Mouse (Mus musculus): Measurements from ENCODE around the gene Gm49383. TPM values are rescaled to one million over a fixed set of nuclear protein-coding genes. Genes with fewer than 3 reads are reported as not detected.
A peak's percentile ranks its signal among the peaks of the same experiment; 100 is the strongest.

The Gm49383 gene
- polyA plus RNA-seq, 1 experiment from 2014 or later, result 35.8 TPM

DNA sequence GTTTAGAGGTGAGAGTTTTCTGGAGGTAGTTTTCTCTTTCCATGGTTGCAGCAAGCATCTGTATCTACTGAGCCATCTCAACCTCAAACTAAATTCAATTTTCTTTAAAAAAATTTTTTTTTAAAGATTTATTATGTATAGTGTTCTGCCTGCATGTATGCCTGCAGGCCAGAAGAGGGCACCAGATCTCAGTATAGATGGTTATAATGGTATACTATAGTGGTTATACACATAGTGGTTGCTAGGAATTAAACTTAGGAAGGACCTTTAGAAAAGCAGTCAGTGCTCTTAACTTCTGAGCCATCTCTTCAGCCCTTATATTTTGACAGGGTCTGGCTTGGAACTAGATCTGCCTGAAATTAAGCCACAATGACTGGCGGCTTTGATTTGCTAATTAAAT lies 6.4 kb downstream of the Gm49383 start:
- 97% methylated on average over 1 of the region's 1 CpGs for WGBS
- Histone ChIP-seq H3K9ac (ENCODE audit: low read depth, low read length) (no peak overlapping the region), H3K36me3 (ENCODE audit: control insufficient read depth, insufficient read depth, low read length) (peaks cover 4% of the 10 kb centered on the region; the same call in 1 of the 2 replicates), H3K27me3 (ENCODE audit: control insufficient read depth, insufficient read depth, low read length) (no peaks in the 10 kb centered on the region), H3K4me1 (replicated peaks; ENCODE audit: control insufficient read depth, insufficient read depth, low read length) (no peaks in the 10 kb centered on the region), H3K9me3 (ENCODE audit: control insufficient read depth, low read length) (no peaks in the 10 kb centered on the region), H3K4me2 (replicated peaks; ENCODE audit: low read depth, low read length) (no peak overlapping the region), H3K27ac (ENCODE audit: low read depth, low read length) (no peak overlapping the region), H3K4me3 (ENCODE audit: low read depth, low read length) (no peak overlapping the region)
- DNase-seq (ENCODE audit: low spot score), result no peak
- no peak for ATAC-seq (ENCODE audit: low FRiP score)

DNA sequence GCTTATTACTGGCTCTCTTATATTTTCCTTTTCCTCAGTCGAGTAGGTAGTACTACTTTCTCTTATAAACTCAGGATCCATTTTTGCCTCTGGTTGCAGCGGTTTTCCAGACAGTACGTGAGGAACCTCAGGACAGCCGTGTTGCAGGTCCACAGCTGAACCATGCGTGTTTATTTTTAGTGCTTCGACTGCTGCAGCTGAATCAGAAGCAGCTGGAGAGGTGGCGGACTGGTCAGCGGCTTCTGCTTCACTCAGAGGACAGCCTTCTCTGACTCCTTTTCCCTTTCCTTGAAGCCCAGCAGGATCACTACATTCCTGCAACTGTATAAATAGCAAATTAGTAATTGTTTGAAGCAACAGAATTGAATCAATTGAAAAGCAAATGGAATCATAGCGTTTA lies 6.8 kb downstream of the Gm49383 start:
- ATAC-seq (ENCODE audit: low FRiP score) (no peak), DNase-seq (ENCODE audit: low spot score) (no peak)
- Histone ChIP-seq H3K9me3 (ENCODE audit: control insufficient read depth, low read length) (no peaks in the 10 kb centered on the region), H3K36me3 (ENCODE audit: control insufficient read depth, insufficient read depth, low read length) (peaks cover 4% of the 10 kb centered on the region; the same call in 1 of the 2 replicates), H3K27ac (ENCODE audit: low read depth, low read length) (no peak overlapping the region), H3K9ac (ENCODE audit: low read depth, low read length) (no peak overlapping the region), H3K4me2 (replicated peaks; ENCODE audit: low read depth, low read length) (no peak overlapping the region), H3K4me3 (ENCODE audit: low read depth, low read length) (no peak overlapping the region), H3K4me1 (replicated peaks; ENCODE audit: control insufficient read depth, insufficient read depth, low read length) (no peaks in the 10 kb centered on the region), H3K27me3 (ENCODE audit: control insufficient read depth, insufficient read depth, low read length) (no peaks in the 10 kb centered on the region)
- WGBS, result 90% methylated on average over 9 of the region's 9 CpGs

DNA sequence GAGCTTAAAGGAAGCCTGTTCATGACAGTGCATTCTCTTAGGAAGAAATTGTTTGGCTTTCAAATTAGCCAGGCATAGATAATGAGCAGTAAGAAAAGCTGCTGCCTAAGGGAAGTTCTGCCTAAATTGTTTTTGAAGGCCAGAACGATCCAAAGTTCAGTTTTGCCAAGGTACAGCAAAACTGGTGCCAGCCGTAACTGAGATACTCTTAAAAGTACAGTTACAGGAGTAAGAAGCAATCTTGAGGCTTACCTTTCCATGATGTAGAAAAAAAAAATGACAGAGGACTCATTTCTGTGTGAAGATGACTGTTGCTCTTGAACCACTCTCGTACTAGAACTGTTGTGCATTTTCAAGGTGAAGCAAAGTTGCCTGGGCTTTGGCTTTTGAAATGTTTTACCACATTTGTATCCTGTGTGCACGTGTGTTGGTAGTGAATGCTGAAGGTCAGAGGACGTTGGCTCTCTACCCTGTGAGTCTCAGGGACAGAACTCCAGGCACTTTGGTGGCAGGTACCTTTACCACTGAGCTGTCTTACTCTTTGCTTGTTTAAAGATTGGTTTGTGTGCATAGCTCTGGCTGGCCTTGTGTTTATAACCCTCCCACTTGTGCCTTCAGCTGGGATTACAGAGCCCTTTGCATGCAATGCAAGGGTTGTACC lies 10.0 kb downstream of the Gm49383 start:
- no peak overlapping the region for H3K9ac ChIP-seq (ENCODE audit: low read depth, low read length)
- no peak overlapping the region for H3K4me2 ChIP-seq (replicated peaks; ENCODE audit: low read depth, low read length)
- H3K27ac ChIP-seq (ENCODE audit: low read depth, low read length), result no peak overlapping the region
- H3K27me3 ChIP-seq (ENCODE audit: control insufficient read depth, insufficient read depth, low read length), result no peaks in the 10 kb centered on the region
- H3K36me3 ChIP-seq (ENCODE audit: control insufficient read depth, insufficient read depth, low read length), result peaks cover 2% of the 10 kb centered on the region; the same call in 1 of the 2 replicates
- H3K9me3 ChIP-seq (ENCODE audit: control insufficient read depth, low read length), result no peaks in the 10 kb centered on the region
- ATAC-seq (ENCODE audit: low FRiP score) (no peak), DNase-seq (ENCODE audit: low spot score) (no peak)
- H3K4me1 ChIP-seq (replicated peaks; ENCODE audit: control insufficient read depth, insufficient read depth, low read length), result no peaks in the 10 kb centered on the region
- H3K4me3 ChIP-seq (ENCODE audit: low read depth, low read length), result no peak overlapping the region
- 76% methylated on average over 5 of the region's 5 CpGs for WGBS

DNA sequence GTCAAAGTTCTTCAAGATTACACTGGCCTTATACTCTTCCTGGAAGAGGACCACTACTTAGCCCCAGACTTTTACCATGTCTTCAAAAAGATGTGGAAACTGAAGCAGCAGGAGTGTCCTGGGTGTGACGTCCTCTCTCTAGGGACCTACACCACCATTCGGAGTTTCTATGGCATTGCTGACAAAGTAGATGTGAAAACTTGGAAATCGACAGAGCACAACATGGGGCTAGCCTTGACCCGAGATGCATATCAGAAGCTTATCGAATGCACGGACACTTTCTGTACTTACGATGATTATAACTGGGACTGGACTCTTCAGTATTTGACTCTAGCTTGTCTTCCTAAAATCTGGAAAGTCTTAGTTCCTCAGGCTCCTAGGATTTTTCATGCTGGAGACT lies 11.5 kb downstream of the Gm49383 start:
- peak overlapping the region; percentile 87 for H3K4me3 ChIP-seq (ENCODE audit: low read depth, low read length)
- no peaks in the 10 kb centered on the region for H3K4me1 ChIP-seq (replicated peaks; ENCODE audit: control insufficient read depth, insufficient read depth, low read length)
- peak overlapping the region; percentile 91 for H3K9ac ChIP-seq (ENCODE audit: low read depth, low read length)
- WGBS, result 76% methylated on average over 7 of the region's 7 CpGs
- DNase-seq (ENCODE audit: low spot score), result no peak
- H3K27ac ChIP-seq (ENCODE audit: low read depth, low read length), result no peak overlapping the region
- no peaks in the 10 kb centered on the region for H3K27me3 ChIP-seq (ENCODE audit: control insufficient read depth, insufficient read depth, low read length)
- H3K36me3 ChIP-seq (ENCODE audit: control insufficient read depth, insufficient read depth, low read length), result peaks cover 2% of the 10 kb centered on the region; the same call in 1 of the 2 replicates
- ATAC-seq (ENCODE audit: low FRiP score), result no peak
- no peaks in the 10 kb centered on the region for H3K9me3 ChIP-seq (ENCODE audit: control insufficient read depth, low read length)
- peak overlapping the region; percentile 97 for H3K4me2 ChIP-seq (replicated peaks; ENCODE audit: low read depth, low read length)

DNA sequence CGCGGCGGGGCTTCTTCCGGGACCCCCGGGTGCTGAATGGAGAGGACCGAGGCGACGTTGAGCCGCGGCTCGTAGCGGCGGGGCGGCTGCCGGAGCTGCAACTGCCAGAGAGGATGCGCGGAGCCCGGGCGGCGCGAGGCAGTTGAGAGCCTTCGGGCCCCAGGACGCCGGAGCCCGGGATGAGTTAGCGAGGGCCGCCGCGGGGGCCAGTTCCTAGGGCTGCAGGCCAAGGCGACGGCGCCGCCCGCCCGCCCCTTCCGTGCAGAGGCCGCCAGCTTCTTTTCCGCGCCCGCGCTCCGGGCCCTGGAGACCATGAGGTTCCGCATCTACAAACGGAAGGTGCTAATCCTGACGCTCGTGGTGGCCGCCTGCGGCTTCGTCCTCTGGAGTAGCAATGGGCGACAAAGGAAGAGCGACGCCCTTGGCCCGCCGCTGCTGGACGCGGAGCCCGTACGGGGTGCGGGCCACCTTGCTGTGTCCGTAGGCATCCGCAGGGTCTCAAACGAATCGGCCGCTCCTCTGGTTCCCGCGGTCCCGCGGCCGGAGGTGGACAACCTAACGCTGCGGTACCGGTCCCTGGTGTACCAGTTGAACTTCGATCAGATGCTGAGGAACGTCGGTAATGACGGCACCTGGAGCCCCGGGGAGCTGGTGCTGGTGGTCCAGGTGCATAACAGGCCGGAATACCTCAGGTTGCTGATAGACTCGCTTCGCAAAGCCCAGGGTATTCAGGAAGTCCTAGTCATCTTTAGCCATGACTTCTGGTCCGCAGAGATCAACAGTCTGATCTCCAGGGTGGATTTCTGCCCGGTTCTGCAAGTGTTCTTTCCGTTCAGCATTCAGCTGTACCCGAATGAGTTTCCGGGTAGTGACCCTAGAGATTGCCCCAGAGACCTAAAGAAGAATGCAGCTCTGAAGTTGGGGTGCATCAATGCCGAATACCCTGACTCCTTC lies 12.3 kb downstream of the Gm49383 start:
- H3K27ac ChIP-seq (ENCODE audit: low read depth, low read length), result peak overlapping the region; percentile 90
- no peaks in the 10 kb centered on the region for H3K4me1 ChIP-seq (replicated peaks; ENCODE audit: control insufficient read depth, insufficient read depth, low read length)
- 3% methylated on average over 60 of the region's 86 CpGs for WGBS
- no peaks in the 10 kb centered on the region for H3K27me3 ChIP-seq (ENCODE audit: control insufficient read depth, insufficient read depth, low read length)
- no peaks in the 10 kb centered on the region for H3K9me3 ChIP-seq (ENCODE audit: control insufficient read depth, low read length)
- H3K9ac ChIP-seq (ENCODE audit: low read depth, low read length), result peak overlapping the region; percentile 91
- H3K4me2 ChIP-seq (replicated peaks; ENCODE audit: low read depth, low read length), result peak overlapping the region; percentile 97
- peak overlapping the region; percentile 87 for H3K4me3 ChIP-seq (ENCODE audit: low read depth, low read length)
- ATAC-seq (ENCODE audit: low FRiP score), result peak; percentile 68
- peaks cover 2% of the 10 kb centered on the region; the same call in 1 of the 2 replicates for H3K36me3 ChIP-seq (ENCODE audit: control insufficient read depth, insufficient read depth, low read length)
- DNase-seq (ENCODE audit: low spot score), result peak; percentile 68

DNA sequence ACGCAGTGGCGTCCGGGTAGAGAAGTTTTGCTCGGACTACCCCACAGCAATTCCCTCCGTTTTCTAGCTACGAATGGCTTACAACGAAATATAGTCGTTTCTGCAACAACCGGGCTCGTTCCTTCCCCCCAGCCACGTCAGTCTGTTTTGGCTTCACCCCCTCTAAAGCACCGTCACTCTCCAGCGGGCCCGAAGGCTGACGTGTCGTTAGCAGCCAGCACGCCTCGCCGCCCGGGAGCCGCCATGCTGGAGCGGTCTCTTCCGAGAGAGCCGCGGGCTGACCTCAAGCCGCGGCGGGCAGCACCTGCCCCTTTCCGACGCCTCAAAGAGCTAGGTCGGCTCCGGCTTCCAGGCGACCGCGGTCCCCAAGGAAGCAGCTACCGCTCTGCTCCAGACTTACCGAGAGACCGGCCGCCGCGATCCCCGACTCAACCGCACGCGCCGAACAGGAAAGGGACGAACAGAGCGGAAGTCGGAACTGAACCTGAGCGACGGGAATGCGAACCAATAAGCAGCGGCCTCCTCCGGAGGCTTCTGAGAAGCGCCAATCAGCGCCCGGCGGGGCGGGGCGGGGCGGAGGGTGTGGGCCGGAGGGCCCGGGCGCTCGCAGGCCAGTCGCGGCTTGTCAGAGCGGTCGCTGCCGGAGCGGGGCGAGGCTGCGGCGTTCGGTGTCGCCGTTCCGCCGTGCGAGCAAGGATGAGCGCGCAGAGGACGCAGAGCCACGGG lies 13.2 kb downstream of the Gm49383 start, which contains the start of the genes Rpl36al and Mgat2:
Gene Rpl36al, minus strand, starts transcription at position 501 of the 726 bp plus-strand sequence.
Gene Mgat2, plus strand, starts transcription at position 575 of the 726 bp plus-strand sequence.
- ATAC-seq (ENCODE audit: low FRiP score) (peak; percentile 100), DNase-seq (ENCODE audit: low spot score) (peak; percentile 99)
- Histone ChIP-seq H3K36me3 (ENCODE audit: control insufficient read depth, insufficient read depth, low read length) (peaks cover 2% of the 10 kb centered on the region; the same call in 1 of the 2 replicates), H3K27ac (ENCODE audit: low read depth, low read length) (peak within 1 kb of the TSS; percentile 90), H3K4me2 (replicated peaks; ENCODE audit: low read depth, low read length) (peak within 1 kb of the TSS; percentile 97), H3K9me3 (ENCODE audit: control insufficient read depth, low read length) (no peaks in the 10 kb centered on the region), H3K4me1 (replicated peaks; ENCODE audit: control insufficient read depth, insufficient read depth, low read length) (no peaks in the 10 kb centered on the region), H3K4me3 (ENCODE audit: low read depth, low read length) (peak within 1 kb of the TSS; percentile 87), H3K27me3 (ENCODE audit: control insufficient read depth, insufficient read depth, low read length) (no peaks in the 10 kb centered on the region), H3K9ac (ENCODE audit: low read depth, low read length) (peak within 1 kb of the TSS; percentile 91)
- under 1% methylated on average over 77 of the region's 84 CpGs for WGBS

DNA sequence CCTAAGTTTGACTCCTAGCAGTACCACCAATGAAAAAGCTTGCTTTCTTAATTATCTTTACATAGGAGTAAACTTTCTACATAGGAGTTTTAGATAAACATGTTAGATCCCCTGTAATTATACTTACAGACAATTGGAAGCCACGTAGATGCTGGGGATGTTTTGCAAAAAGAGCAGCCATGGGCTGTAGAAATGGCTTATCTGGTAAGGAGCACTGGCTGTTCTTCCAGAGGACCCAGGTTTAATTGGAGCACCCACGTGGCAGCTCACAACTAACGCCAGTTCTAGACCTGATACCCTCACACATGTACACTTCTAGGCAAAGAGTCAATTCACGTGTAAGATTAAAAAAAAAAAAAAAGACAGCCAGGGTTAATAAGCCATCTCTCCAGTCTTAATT lies 15.1 kb downstream of the Gm49383 start:
- no peaks in the 10 kb centered on the region for H3K36me3 ChIP-seq (ENCODE audit: control insufficient read depth, insufficient read depth, low read length)
- WGBS, result 91% methylated on average over 4 of the region's 4 CpGs
- H3K4me1 ChIP-seq (replicated peaks; ENCODE audit: control insufficient read depth, insufficient read depth, low read length), result no peaks in the 10 kb centered on the region
- DNase-seq (ENCODE audit: low spot score) (no peak), ATAC-seq (ENCODE audit: low FRiP score) (no peak)
- H3K9me3 ChIP-seq (ENCODE audit: control insufficient read depth, low read length), result no peaks in the 10 kb centered on the region
- H3K4me2 ChIP-seq (replicated peaks; ENCODE audit: low read depth, low read length), result no peak overlapping the region
- no peak overlapping the region for H3K4me3 ChIP-seq (ENCODE audit: low read depth, low read length)
- no peak overlapping the region for H3K9ac ChIP-seq (ENCODE audit: low read depth, low read length)
- no peaks in the 10 kb centered on the region for H3K27me3 ChIP-seq (ENCODE audit: control insufficient read depth, insufficient read depth, low read length)
- H3K27ac ChIP-seq (ENCODE audit: low read depth, low read length), result no peak overlapping the region

DNA sequence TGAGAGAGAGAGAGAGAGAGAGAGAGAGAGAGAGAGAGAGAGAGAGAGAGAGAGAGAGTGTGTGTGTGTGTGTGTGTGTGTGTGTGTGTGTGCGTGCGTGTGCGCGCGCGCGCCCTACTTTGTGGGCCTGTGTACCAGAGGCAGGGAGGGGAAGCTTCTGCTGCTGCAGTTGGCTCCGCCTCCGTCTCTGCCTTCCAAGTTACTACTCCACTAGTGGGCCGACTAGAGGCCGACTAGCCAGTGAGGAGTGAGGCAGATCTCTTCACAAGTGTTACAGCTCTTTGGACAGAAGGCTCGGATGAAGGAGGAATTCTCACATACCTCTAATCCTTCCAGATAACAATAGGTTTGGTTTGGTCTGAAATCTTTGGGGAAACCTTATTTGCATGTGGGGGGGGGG lies 17.5 kb downstream of the Gm49383 start:
- Histone ChIP-seq H3K4me3 (ENCODE audit: low read depth, low read length) (no peak overlapping the region), H3K4me1 (replicated peaks; ENCODE audit: control insufficient read depth, insufficient read depth, low read length) (no peaks in the 10 kb centered on the region), H3K27ac (ENCODE audit: low read depth, low read length) (no peak overlapping the region), H3K4me2 (replicated peaks; ENCODE audit: low read depth, low read length) (no peak overlapping the region), H3K36me3 (ENCODE audit: control insufficient read depth, insufficient read depth, low read length) (no peaks in the 10 kb centered on the region; the same call in 1 of the 2 replicates), H3K9ac (ENCODE audit: low read depth, low read length) (no peak overlapping the region), H3K9me3 (ENCODE audit: control insufficient read depth, low read length) (no peaks in the 10 kb centered on the region), H3K27me3 (ENCODE audit: control insufficient read depth, insufficient read depth, low read length) (no peaks in the 10 kb centered on the region)
- DNase-seq (ENCODE audit: low spot score) (no peak), ATAC-seq (ENCODE audit: low FRiP score) (no peak)
- WGBS, result 72% methylated on average over 12 of the region's 12 CpGs

Data from hindbrain, embryonic 11.5 days (tissue).